Mouse (Mus musculus) liver, embryonic 15.5 days (tissue): ENCODE data around the gene Med13l. TPM values are rescaled to one million over a fixed set of nuclear protein-coding genes. Genes with fewer than 3 reads are reported as not detected.

Experiments
- ATAC-seq: fragments of 200-750 bp; cut with Nextera tagmentation; 2 replicates; pipeline ENCODE4 v1.8.0; 2017; ENCODE audit warnings: moderate number of reproducible peaks, mild to moderate bottlenecking, moderate library complexity; ENCODE audit not compliant: insufficient read depth
- H3K27ac ChIP-seq: fragments of 300-500 bp; sonication (generic); replicated peaks from 2 replicates; pipeline ENCODE4 v1.5.1; 2015; ENCODE audit warnings: mild to moderate bottlenecking, inconsistent platforms
- H3K27me3 ChIP-seq: fragments of 300-500 bp; sonication (generic); 2 replicates; pipeline ENCODE4 v1.6.1; 2015; ENCODE audit warnings: mild to moderate bottlenecking, inconsistent platforms
- H3K36me3 ChIP-seq: fragments of 300-500 bp; sonication (generic); replicated peaks from 2 replicates; pipeline ENCODE4 v1.6.1; 2015; ENCODE audit warnings: moderate library complexity, mild to moderate bottlenecking, inconsistent platforms
- H3K4me1 ChIP-seq: fragments of 300-500 bp; sonication (generic); replicated peaks from 2 replicates; pipeline ENCODE4 v1.6.1; 2015; ENCODE audit warnings: inconsistent platforms
- H3K4me2 ChIP-seq: fragments of 300-500 bp; sonication (generic); 2 replicates; pipeline ENCODE4 v1.6.1; 2015; ENCODE audit warnings: moderate library complexity, mild to moderate bottlenecking, inconsistent platforms
- H3K4me3 ChIP-seq: fragments of 300-500 bp; sonication (generic); replicated peaks from 2 replicates; pipeline ENCODE4 v1.5.1; 2015; ENCODE audit warnings: mild to moderate bottlenecking, inconsistent platforms
- H3K9ac ChIP-seq: fragments of 300-500 bp; sonication (generic); 2 replicates; pipeline ENCODE4 v1.6.1; 2015; ENCODE audit warnings: moderate library complexity, mild to moderate bottlenecking, inconsistent platforms
- H3K9me3 ChIP-seq: fragments of 300-500 bp; sonication (generic); replicated peaks from 2 replicates; pipeline ENCODE4 v1.6.1; 2016; ENCODE audit warnings: inconsistent platforms
- WGBS: fragments of 180-500 bp; shearing (Covaris S2); methylation state at CpG from one replicate; pipeline ENCODE4 v1.1.7; 2015; ENCODE audit warnings: mixed read lengths; ENCODE audit not compliant: insufficient replicate concordance; 5-methylcytosine and 5-hydroxymethylcytosine counted together
- polyA plus RNA-seq: library from polyadenylated mRNA; unstranded; fragments of >200 nt; fragmentation: Nextera tagmentation; extraction: Ambion mirVana; gene quantifications from 2 replicates; pipeline ENCODE4 v1.2.1, GENCODE M21; 2015

Med13l gene
- polyA plus RNA-seq, 1 experiment from 2014 or later, result 11.0 TPM

DNA sequence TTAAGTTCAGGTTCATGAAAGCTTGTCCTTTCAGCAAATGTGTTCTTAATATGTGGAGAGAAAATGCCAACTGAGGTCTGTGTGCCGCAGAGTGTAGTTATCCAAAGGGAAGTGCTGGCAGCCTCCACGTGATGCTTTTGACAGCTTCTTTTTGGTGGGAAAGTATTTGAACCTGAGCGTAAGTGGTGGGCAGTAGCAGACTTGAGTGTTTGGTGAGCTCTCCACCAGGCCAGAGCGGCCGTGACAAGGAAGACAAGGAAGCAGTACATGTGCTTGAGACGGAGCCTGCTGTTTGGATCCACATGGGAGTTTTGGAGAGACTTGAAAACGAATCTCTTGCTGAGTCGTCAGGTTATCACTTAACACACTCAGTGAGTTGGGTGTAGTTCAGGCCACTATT lies 71.9 kb downstream of the Med13l start:
- Histone ChIP-seq H3K36me3 (peaks cover 4% of the 10 kb centered on the region; the same call in 1 of the 2 replicates), H3K4me2 (no peak overlapping the region), H3K4me3 (no peak overlapping the region), H3K27ac (no peak overlapping the region), H3K9ac (no peak overlapping the region), H3K27me3 (no peaks in the 10 kb centered on the region), H3K9me3 (no peaks in the 10 kb centered on the region), H3K4me1 (peaks cover 63% of the 10 kb centered on the region)
- ATAC-seq, result no peak
- WGBS, result 51% methylated on average over 8 of the region's 8 CpGs

DNA sequence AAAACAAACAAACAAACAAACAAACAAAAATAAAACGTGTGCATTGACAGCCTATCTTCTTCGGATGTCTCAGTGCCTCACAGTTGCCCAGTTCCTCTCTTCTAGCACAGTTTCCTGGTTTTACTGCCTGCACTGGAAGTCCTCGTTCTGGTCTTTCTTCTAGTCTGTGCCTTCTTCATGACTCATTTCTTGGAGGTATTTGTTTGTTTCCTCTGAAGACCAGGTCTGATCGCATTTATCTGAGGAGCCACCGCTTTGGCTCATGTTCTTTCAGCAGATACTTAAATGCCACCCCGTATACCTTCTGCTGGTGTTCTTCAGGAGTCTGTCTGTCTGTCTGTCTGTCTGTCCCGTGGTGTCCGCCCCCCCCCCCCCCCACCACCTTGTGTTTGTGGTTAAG lies 72.6 kb downstream of the Med13l start:
- Histone ChIP-seq H3K9ac (no peak overlapping the region), H3K27me3 (no peaks in the 10 kb centered on the region), H3K4me2 (no peak overlapping the region), H3K27ac (no peak overlapping the region), H3K36me3 (peaks cover 4% of the 10 kb centered on the region; the same call in 1 of the 2 replicates), H3K4me1 (peaks cover 60% of the 10 kb centered on the region), H3K9me3 (no peaks in the 10 kb centered on the region), H3K4me3 (no peak overlapping the region)
- 14% methylated on average over 8 of the region's 8 CpGs for WGBS
- no peak for ATAC-seq

DNA sequence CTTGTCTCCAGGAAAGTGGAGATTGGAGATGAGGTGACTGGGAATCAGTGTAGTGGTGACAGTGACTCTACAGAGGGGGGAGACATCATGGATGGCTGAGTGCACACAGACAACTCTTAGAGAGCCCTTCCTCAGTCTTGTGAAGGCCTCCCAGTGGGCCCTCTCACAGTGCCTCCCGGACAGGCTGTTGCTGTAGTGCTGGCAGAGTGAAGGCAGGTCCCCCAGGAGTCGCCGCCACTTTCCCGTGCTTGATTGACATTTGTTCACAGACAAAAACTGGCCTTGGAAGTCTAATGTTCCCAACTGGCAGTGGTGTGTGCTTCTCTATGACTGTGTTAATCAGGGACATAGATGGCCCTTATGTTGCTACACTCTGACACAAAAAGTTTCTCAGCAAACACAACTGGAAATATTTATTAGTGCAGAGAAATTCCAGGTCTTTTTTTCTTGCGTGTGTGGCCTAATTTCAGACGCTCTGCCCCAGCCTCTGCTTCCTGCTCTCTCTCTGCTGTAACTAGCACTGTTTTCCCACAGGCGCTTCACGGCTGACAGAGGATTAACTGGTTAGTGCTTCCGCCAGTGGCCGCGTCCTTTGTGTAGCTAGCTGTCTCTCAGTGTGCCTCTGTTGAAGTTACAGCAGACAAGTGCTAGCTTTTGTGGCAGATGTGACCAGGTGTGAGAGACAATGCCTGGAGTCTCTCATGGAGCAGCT lies 75.2 kb downstream of the Med13l start:
- Histone ChIP-seq H3K9ac (no peak overlapping the region), H3K4me1 (peaks cover 68% of the 10 kb centered on the region), H3K27ac (no peak overlapping the region), H3K9me3 (no peaks in the 10 kb centered on the region), H3K27me3 (no peaks in the 10 kb centered on the region), H3K36me3 (peaks cover 4% of the 10 kb centered on the region; the same call in 1 of the 2 replicates), H3K4me3 (no peak overlapping the region), H3K4me2 (no peak overlapping the region)
- ATAC-seq, result no peak
- WGBS, result 57% methylated on average over 11 of the region's 11 CpGs

DNA sequence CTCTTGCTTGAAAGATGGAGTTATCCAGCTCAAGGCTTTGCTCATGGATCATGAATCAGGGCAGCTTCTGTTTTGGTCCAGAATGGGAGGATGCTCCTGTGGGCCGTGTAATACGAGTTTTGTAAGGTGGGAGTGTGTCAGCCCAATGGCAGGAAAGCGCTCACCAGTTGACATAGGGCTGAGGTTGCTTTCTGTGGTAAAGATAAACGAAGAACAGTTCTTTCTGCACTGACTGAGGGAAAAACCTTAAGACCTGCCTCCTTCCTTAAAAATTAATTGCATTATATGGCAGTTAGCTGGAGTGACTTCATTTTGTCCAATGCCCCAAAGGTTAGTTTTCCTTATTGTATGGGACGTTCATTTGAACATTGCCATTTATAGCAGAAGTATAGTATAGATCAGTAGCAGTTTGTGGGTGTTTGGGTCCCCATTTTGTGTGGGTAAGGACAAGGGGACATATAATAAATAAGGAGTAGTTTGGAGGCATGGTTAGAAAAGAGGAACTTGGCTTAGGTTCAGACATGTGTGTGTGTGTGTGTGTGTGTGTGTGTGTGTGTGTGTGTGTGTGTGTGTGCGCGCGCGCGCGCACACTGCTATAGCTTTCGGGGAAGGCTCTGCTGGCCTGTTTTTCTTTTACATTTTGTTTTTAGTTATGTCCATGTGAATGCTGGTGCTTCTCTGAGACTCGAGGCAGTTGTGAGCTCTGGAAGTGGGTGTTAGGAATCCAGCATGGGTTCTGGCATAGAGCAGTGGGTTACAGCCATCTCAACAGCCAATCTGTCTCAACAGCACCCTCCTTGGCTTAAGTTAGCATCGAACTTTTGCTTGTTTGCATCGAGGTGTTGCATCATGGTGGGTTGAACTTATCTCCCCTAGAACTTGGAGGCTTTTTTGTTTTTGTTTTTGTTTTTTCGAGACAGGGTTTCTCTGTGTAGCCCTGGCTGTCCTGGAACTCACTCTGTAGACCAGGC lies 76.2 kb downstream of the Med13l start:
- H3K4me3 ChIP-seq, result no peak overlapping the region
- H3K27ac ChIP-seq, result no peak overlapping the region
- no peak overlapping the region for H3K4me2 ChIP-seq
- no peaks in the 10 kb centered on the region for H3K27me3 ChIP-seq
- no peak for ATAC-seq
- H3K4me1 ChIP-seq, result peaks cover 69% of the 10 kb centered on the region
- H3K9ac ChIP-seq, result no peak overlapping the region
- peaks cover 4% of the 10 kb centered on the region; the same call in 1 of the 2 replicates for H3K36me3 ChIP-seq
- no peaks in the 10 kb centered on the region for H3K9me3 ChIP-seq
- 43% methylated on average over 16 of the region's 16 CpGs for WGBS

DNA sequence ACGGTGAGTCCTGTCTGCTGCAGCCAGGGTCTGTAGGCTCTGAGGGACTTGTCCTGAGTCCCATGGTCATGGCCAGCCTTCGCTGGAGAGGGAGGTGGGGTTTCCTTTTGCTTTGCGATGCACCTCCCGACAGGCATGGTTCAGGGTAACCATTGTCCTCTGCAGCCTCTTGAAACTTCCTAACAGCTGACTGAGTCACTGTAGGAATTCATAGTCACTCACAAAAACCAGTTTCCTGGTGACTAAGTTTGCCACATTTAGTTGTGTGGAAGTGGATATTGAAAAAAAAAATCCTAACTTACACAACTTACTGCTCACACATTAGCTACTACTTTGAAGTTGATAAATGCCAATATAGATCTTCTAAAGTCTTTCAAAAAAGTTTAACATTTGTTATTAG lies 77.5 kb downstream of the Med13l start:
- WGBS, result 26% methylated on average over 4 of the region's 4 CpGs

DNA sequence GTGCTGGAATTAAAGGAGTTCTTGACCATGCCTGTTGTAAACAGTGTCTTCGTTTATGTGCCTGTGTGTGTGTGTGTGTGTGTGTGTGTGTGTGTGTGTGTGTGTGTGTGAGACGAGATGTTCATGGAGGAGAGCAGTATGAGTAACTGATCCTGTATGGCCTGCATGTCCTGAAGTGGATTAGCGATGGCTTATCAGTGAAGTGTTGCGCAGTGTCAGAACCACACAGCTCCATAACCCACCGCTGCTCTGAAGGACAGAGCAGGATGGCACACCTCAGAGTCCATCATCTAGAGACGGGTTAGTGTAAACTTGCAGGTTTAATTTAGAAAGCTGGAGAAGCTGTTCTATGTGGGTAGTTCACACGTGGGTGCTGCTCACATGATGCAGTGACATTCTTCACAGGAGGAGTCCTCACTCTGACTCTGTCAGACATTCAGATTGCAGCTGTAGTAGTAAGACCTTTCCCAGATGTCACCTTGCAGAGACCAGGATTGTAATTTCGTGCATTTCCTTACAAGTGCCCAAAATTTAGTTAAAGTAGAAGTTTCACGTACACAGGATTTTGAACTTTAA lies 78.1 kb downstream of the Med13l start:
- H3K27ac ChIP-seq, result no peak overlapping the region
- H3K4me3 ChIP-seq, result no peak overlapping the region
- H3K27me3 ChIP-seq, result no peaks in the 10 kb centered on the region
- H3K4me2 ChIP-seq, result no peak overlapping the region
- peaks cover 4% of the 10 kb centered on the region; the same call in 1 of the 2 replicates for H3K36me3 ChIP-seq
- no peak overlapping the region for H3K9ac ChIP-seq
- WGBS, result 54% methylated on average over 9 of the region's 9 CpGs
- peaks cover 71% of the 10 kb centered on the region for H3K4me1 ChIP-seq
- no peak for ATAC-seq
- no peaks in the 10 kb centered on the region for H3K9me3 ChIP-seq

More for the DNA sequence above, 77.5 kb downstream of the Med13l start:
- H3K27me3 ChIP-seq, result no peaks in the 10 kb centered on the region
- H3K4me1 ChIP-seq, result peaks cover 69% of the 10 kb centered on the region
- no peak for ATAC-seq
- no peaks in the 10 kb centered on the region for H3K9me3 ChIP-seq
- no peak overlapping the region for H3K9ac ChIP-seq
- no peak overlapping the region for H3K4me3 ChIP-seq
- peaks cover 4% of the 10 kb centered on the region; the same call in 1 of the 2 replicates for H3K36me3 ChIP-seq
- H3K4me2 ChIP-seq, result no peak overlapping the region
- H3K27ac ChIP-seq, result no peak overlapping the region

DNA sequence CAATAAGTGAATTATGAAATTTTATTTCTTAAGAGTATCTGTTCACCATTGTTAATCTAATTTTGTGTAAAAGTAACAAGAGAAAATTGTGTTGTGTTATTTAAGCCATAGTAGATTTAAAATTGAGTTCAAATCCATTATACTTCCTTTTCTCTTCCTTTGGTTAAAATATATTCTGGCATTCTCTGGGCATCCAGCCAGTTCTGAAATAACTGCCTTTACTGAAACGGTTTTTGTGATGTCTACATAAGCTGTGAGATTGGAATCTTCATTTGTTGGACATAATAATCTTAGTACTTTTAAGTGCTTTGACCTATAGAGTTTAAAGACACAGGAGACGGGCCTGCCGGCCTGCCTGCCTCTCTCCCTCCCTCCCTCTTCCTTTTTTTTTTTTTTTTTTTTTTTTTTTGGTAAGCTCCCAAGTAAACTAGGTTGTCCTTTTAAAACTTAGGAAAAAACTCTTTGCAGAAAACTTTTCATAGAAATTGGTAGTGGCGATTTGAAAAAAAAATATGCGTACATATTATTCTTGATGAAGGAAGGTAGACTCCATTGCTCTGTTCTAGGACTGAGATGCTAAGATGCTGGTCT lies 78.7 kb downstream of the Med13l start:
- Histone ChIP-seq H3K27ac (no peak overlapping the region), H3K9ac (no peak overlapping the region), H3K9me3 (no peaks in the 10 kb centered on the region), H3K4me2 (no peak overlapping the region), H3K36me3 (no peaks in the 10 kb centered on the region; the same call in 1 of the 2 replicates), H3K27me3 (no peaks in the 10 kb centered on the region), H3K4me3 (no peak overlapping the region), H3K4me1 (peaks cover 77% of the 10 kb centered on the region)
- no peak for ATAC-seq
- WGBS, result 61% methylated on average over 5 of the region's 5 CpGs

DNA sequence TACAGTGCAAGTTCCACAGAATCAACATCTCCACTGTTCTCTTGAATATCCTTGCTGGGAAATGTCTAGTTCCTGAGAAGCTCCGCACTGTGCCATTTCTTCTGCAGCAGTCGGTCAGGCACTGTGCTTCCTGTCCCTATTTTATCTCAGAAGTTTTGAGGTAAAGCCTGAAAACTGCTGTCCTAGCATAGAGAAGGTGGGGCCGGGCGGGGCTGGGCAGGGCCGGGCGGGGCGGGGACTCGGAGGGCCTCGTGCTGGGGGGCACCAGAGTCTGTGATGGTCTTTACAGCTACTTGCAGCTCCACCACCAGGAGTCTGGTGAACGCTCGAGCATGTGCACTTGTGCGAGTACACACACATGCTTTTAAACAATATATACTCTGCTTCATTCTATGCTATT lies 83.6 kb downstream of the Med13l start:
- Histone ChIP-seq H3K36me3 (no peaks in the 10 kb centered on the region), H3K9me3 (no peaks in the 10 kb centered on the region), H3K9ac (no peak overlapping the region), H3K4me1 (peaks cover 82% of the 10 kb centered on the region), H3K27me3 (no peaks in the 10 kb centered on the region), H3K4me2 (peak overlapping the region; percentile 50), H3K4me3 (no peak overlapping the region), H3K27ac (no peak overlapping the region)
- peak; percentile 41; the same call in 1 of the 2 replicates for ATAC-seq
- WGBS, result 17% methylated on average over 12 of the region's 12 CpGs

DNA sequence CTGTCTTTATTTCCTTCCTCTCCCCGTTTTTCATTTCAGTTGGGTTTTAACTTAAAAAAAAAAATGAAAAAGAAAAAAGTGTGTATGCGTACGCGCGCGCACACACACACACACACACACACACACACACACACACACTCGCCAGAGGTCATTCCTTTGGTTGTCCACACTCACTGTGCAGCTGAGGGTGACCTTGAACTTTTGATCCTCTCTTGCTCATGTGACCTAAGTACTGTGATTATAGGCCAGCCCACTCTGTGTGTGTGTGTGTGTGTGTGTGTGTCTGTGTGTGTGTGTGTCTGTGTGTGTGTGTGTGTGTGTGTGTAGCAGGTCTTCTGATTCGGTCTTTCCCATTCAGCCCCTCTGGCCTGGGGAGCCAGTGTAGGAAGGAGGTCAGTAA lies 84.0 kb downstream of the Med13l start:
- Histone ChIP-seq H3K4me3 (no peak overlapping the region), H3K4me2 (peak overlapping the region; percentile 50), H3K27me3 (no peaks in the 10 kb centered on the region), H3K9ac (no peak overlapping the region), H3K9me3 (no peaks in the 10 kb centered on the region), H3K27ac (0 out of 2 replicates have a peak overlapping the region, but pooled peaks have one; percentile 9), H3K4me1 (peaks cover 82% of the 10 kb centered on the region), H3K36me3 (0 out of 2 replicates have a peak, but pooled peaks cover under 1% of the 10 kb centered on the region)
- WGBS, result 37% methylated on average over 8 of the region's 8 CpGs
- ATAC-seq, result no peak

DNA sequence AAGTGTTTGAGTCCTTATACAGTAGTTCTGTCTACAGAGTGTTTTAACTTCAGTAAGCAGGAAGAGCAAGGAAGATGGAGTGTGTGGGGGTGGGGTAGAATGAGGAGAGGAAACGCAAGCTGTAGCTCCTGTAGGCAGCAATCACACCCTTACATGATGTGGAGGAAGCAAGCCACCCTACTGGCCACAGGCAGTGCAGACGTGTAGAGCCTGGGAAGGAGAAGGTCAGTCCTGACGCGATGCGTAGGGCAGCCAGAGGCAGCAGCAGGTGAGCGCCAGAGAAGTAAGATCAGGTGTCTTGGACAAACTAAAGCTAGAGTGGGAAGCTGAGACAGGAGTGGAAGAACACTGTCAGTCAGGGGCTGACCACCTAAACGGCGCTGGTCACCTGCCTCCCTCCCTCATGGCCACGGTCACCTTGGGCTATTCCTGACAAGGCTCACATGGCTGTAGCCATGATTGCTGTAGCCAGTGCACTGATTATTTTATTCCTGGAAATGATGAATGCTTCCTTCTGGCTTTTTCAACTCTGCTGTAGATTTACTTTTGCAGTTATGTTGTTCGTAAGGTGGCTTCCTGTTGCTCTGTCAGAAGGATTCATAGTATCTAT lies 84.8 kb downstream of the Med13l start:
- Histone ChIP-seq H3K27me3 (no peaks in the 10 kb centered on the region), H3K4me2 (no peak overlapping the region), H3K9me3 (no peaks in the 10 kb centered on the region), H3K4me1 (peaks cover 82% of the 10 kb centered on the region), H3K36me3 (0 out of 2 replicates have a peak, but pooled peaks cover 3% of the 10 kb centered on the region), H3K9ac (no peak overlapping the region), H3K27ac (no peak overlapping the region), H3K4me3 (no peak overlapping the region)
- ATAC-seq, result no peak
- WGBS, result 60% methylated on average over 10 of the region's 10 CpGs
